Mouse (Mus musculus) liver, adult 2 months (tissue): ENCODE measurements around the gene Keap1.

Source experiments
- CTCF ChIP-seq: fragments of 200-500 bp; IDR thresholded peaks from 2 replicates; pipeline ENCODE4 v1.5.1; 2011; ENCODE audit warnings: low read depth, low read length, control low read depth
- POLR2A ChIP-seq: fragments of 200-500 bp; IDR thresholded peaks from 2 replicates; pipeline ENCODE4 v1.6.1; 2011; ENCODE audit warnings: low read length, control low read depth; ENCODE audit not compliant: insufficient read depth; ENCODE audit errors: extremely low read depth

- TF ChIP-seq CTCF = no peak
- TF ChIP-seq POLR2A = no peak
These were observed 7.6 kb downstream of the Keap1 start for GRCm38 (mm10) chr9:21231551-21231950.
